Mouse (Mus musculus): ENCODE results near the gene Ugt2b35. TPM values are rescaled to one million over a fixed set of nuclear protein-coding genes. Genes with fewer than 3 reads are reported as not detected.

The Ugt2b35 gene
- polyA plus RNA-seq, 1 experiment from 2014 or later, result not detected

Other genes starting within 250 kb of the Ugt2b35 start
- 44.4 and 50.1 TPM in 2 replicates for gene Ythdc1, start 196.6 kb upstream of the Ugt2b35 start, polyA plus RNA-seq (2014; fragmentation: Nextera tagmentation; extraction: Ambion mirVana)
- gene Ugt2b34, start 93.9 kb upstream of the Ugt2b35 start, polyA plus RNA-seq (2014; fragmentation: Nextera tagmentation; extraction: Ambion mirVana), result not detected in 2 replicates
- not detected in 2 replicates for gene Ugt2b1, start 74.3 kb upstream of the Ugt2b35 start, polyA plus RNA-seq (2014; fragmentation: Nextera tagmentation; extraction: Ambion mirVana)
- not detected in 2 replicates for gene Ugt2b36, start 91.7 kb downstream of the Ugt2b35 start, polyA plus RNA-seq (2014; fragmentation: Nextera tagmentation; extraction: Ambion mirVana)
- gene Ugt2b5, start 139.5 kb downstream of the Ugt2b35 start, polyA plus RNA-seq (2014; fragmentation: Nextera tagmentation; extraction: Ambion mirVana), result not detected in 2 replicates